Mouse (Mus musculus) spleen, adult 2 months (tissue): ENCODE data around the gene Wipf2. TPM values are rescaled to one million over a fixed set of nuclear protein-coding genes. Genes with fewer than 3 reads are reported as not detected.
A peak's percentile ranks its signal among the peaks of the same experiment; 100 is the strongest.

Experiments
- DNase-seq, 2 experiments: peaks; one replicate each; pipeline versions ENCODE4 v3.0.0 to v3.0.0-alpha.2; 2012 to 2021; ENCODE audit warnings: low spot score in 2 of 2, low read depth in 1 of 2
- H3K27ac ChIP-seq: fragments of 200-500 bp; 2 replicates; pipeline ENCODE4 v1.5.1; 2012; ENCODE audit warnings: low read length, inconsistent platforms; ENCODE audit not compliant: insufficient read depth
- H3K27me3 ChIP-seq: fragments of 200-500 bp; 2 replicates; pipeline ENCODE4 v1.6.1; 2012; ENCODE audit warnings: mild to moderate bottlenecking, moderate library complexity, low read length, inconsistent platforms; ENCODE audit not compliant: control insufficient read depth, insufficient read depth
- H3K36me3 ChIP-seq: fragments of 200-500 bp; 2 replicates; pipeline ENCODE4 v1.6.1; 2012; ENCODE audit warnings: mild to moderate bottlenecking, low read length, inconsistent platforms; ENCODE audit not compliant: control insufficient read depth, insufficient read depth
- H3K4me1 ChIP-seq: fragments of 200-500 bp; 2 replicates; pipeline ENCODE4 v1.6.1; 2011; ENCODE audit warnings: inconsistent platforms; ENCODE audit not compliant: control insufficient read depth, insufficient read depth, insufficient read length
- H3K4me3 ChIP-seq: fragments of 200-500 bp; 2 replicates; pipeline ENCODE4 v1.5.1; 2011; ENCODE audit warnings: mild to moderate bottlenecking, inconsistent platforms; ENCODE audit not compliant: insufficient read depth, insufficient read length; ENCODE audit errors: extremely low read depth
- CTCF ChIP-seq: fragments of 200-500 bp; IDR thresholded peaks from 2 replicates; pipeline ENCODE4 v1.5.1; 2011; ENCODE audit warnings: mild to moderate bottlenecking, inconsistent platforms; ENCODE audit not compliant: insufficient read depth, insufficient read length, insufficient replicate concordance; ENCODE audit errors: extremely low read depth
- POLR2A ChIP-seq: fragments of 200-500 bp; IDR thresholded peaks from 2 replicates; pipeline ENCODE4 v1.6.1; 2011; ENCODE audit warnings: low read depth, low read length, inconsistent platforms
- WGBS: fragments of 180-500 bp; shearing (Covaris S2); methylation state at CpG from one replicate; pipeline ENCODE4 v1.1.7; 2018; 5-methylcytosine and 5-hydroxymethylcytosine counted together
- polyA plus RNA-seq: library from polyadenylated mRNA; depleted of rRNA; stranded (reverse); fragments of >200 nt; gene quantifications from 2 replicates; pipeline ENCODE4 v1.2.3, GENCODE M21; 2012

Wipf2 gene
- polyA plus RNA-seq, 1 experiment, result 8.0 TPM

GRCm38 (mm10) chr11:98938701-98939083 lies 75.3 kb downstream of the Wipf2 start:
- Histone ChIP-seq H3K27me3 (no peaks in the 10 kb centered on the region), H3K27ac (peak overlapping the region; percentile 85), H3K4me3 (peak overlapping the region; percentile 62), H3K4me1 (peaks cover 38% of the 10 kb centered on the region; the same call in 1 of the 2 replicates), H3K36me3 (no peaks in the 10 kb centered on the region)
- TF ChIP-seq CTCF (no peak), POLR2A (no peak)
- WGBS, result 45% methylated on average over 7 of the region's 7 CpGs
- no peak for DNase-seq

DNA sequence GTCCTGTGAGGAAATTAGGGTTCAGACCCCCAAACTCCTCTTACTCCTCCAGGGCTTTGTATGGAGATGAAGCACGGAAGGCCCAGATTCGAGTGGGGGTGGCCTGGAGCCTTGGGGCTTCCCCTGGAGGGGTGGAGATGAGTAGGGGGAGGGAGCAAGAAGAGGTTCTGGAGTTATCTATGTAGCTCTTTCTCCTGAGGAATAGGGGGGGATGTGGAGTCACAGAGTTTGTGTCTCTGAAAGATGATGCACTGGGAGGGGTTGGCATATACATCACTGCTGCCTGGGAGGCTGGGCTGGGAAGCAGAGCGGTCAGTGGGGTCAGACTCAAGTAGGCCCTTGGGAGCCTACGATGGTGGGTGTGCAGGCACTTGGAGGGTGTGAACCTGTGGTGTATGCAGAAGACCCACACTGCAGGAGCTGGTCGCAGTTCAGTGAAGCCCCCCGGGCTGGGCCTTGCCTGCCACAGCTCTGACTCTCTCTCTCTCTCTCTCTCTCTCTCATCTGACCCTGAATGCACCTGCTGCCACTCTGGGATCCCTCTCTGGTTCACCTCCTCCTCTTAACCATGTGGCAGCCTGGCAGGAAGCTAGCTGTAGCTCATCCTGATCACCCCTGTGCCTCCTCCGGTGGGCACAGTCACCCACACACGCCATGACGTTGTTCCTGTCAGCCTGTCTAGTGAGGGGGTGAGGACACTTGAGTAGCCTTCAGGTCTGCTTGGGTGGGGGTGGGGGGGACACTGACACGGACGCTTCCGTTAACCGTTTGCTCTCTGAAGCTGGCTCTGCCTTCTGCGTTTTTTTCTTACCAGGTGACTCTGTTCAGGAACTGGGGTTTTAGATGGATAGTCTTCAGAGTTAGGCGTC lies 75.9 kb downstream of the Wipf2 start:
- H3K36me3 ChIP-seq, result no peaks in the 10 kb centered on the region
- TF ChIP-seq POLR2A (no peak), CTCF (no peak)
- DNase-seq, result peak in 1 of 2 experiments; percentile 60
- no peaks in the 10 kb centered on the region for H3K27me3 ChIP-seq
- peak overlapping the region; percentile 62 for H3K4me3 ChIP-seq
- WGBS, result 15% methylated on average over 15 of the region's 15 CpGs
- peaks cover 42% of the 10 kb centered on the region; the same call in 1 of the 2 replicates for H3K4me1 ChIP-seq
- H3K27ac ChIP-seq, result peak overlapping the region; percentile 85

DNA sequence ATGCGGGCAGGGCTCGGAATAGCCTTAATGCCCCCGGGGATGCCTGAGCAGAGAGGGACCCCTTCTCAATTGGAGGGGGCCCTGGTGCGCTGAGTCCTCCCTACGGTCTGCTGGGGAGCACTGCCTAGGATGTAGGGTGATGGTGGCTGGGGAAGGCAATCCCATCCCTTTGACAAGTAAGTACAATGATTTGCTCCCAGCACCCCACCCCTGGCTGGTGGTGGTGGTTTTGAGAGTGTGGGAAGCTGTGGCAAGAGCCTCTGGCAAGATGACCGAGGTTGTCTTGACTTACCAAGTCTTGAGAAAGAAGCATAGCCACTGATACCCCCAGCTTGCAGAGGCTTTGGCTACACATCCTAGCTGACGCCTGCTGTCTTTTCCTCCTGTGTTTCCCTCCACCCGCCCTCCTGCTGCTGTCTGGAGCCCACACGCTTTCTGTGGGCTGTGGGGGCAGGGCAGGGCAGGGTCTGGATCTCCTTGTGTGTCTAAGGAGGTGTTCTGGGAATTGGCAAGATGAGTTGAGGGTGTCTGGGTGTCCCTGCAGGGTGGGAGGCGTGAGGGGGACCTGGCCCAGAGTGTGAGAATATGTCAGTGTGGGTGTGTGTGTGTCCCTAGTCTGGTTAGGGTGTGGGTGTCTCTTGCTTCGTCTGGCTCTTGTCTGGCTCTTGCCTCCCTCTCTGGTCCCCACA lies 76.7 kb downstream of the Wipf2 start:
- DNase-seq, result no peak
- TF ChIP-seq POLR2A (no peak), CTCF (no peak)
- Histone ChIP-seq H3K27ac (peak overlapping the region; percentile 85), H3K36me3 (no peaks in the 10 kb centered on the region), H3K4me1 (peaks cover 50% of the 10 kb centered on the region; the same call in 1 of the 2 replicates), H3K4me3 (peak overlapping the region; percentile 62), H3K27me3 (no peaks in the 10 kb centered on the region)
- WGBS, result 29% methylated on average over 11 of the region's 11 CpGs

- no peak for DNase-seq
- Histone ChIP-seq H3K36me3 (no peaks in the 10 kb centered on the region), H3K4me1 (peaks cover 57% of the 10 kb centered on the region; the same call in 1 of the 2 replicates), H3K27ac (peak overlapping the region; percentile 85), H3K27me3 (no peaks in the 10 kb centered on the region), H3K4me3 (peak overlapping the region; percentile 62; the same call in 1 of the 2 replicates)
- 53% methylated on average over 3 of the region's 3 CpGs for WGBS
- TF ChIP-seq CTCF (no peak), POLR2A (no peak)
These were observed 77.3 kb downstream of the Wipf2 start for GRCm38 (mm10) chr11:98940776-98941175.

DNA sequence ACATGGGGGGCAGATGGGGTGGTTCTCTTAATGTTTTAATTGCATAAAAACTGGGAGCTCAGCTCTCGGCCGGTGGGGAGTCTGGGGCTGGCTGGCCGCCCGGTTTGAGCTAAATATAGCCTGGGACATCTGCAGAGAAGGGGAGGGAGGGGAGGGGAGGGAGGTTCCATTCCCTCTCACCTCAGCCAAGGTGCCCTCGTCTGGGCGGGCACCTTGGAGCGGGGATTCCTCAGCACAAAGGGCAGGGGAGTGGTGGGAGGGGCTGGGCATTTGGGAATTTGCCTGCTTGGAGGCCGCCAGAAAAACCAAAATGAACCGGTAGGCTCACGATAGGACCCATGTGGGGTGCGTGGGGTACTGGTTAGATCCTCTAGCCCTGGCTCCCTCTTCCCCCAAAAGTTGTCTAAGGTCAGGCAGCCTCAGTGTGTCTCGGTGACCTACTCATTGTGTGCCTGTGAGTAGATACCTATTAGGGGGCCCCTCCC lies 77.9 kb downstream of the Wipf2 start:
- Histone ChIP-seq H3K36me3 (no peaks in the 10 kb centered on the region), H3K4me3 (peak overlapping the region; percentile 62), H3K27me3 (no peaks in the 10 kb centered on the region), H3K27ac (peak overlapping the region; percentile 85), H3K4me1 (peaks cover 63% of the 10 kb centered on the region)
- TF ChIP-seq CTCF (no peak), POLR2A (no peak)
- DNase-seq, result no peak
- 1% methylated on average over 12 of the region's 12 CpGs for WGBS

DNA sequence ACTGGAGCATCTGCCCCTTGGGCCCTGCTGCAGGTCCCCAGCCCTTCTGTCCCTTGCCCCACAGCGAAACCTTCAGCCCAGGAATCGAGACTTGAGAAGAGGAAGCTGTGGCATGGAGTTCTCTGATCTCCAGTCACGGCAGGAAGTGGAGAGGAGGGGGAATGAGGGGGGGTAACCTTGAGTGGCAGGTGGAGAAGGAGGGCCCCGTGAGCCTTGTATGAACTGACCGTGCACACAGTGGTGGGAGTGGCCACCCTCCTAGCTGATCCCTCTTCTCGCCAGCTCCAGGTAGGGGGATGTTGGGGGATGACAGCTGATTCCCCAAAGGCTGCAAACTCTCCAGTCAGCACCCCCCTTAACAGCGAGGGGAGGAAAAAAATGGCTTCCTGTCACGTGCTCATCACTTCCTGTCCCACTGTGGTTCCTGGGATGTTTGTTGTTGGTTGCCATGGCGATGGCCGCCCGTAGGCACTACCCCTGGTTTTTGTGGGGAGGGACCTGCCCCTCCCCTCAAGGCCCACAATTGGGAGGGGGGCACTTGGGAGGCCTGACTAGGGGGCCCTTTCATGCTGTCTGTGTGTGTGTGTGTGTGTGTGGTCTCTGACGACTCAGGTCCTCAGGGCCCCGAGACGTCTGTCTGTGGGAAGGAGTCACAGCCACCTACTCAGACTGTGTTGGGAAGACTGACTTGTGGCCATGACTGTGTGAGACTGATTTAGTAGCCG lies 78.5 kb downstream of the Wipf2 start:
- Histone ChIP-seq H3K27me3 (no peaks in the 10 kb centered on the region), H3K4me3 (peak overlapping the region; percentile 62), H3K27ac (peak overlapping the region; percentile 85), H3K4me1 (peaks cover 64% of the 10 kb centered on the region), H3K36me3 (no peaks in the 10 kb centered on the region)
- under 1% methylated on average over 15 of the region's 15 CpGs for WGBS
- no peak for TF ChIP-seq CTCF
- TF ChIP-seq POLR2A, result no peak
- peak; percentile 86 to 97 for DNase-seq
